Mouse (Mus musculus): ENCODE results near the gene Olfr1393.
A peak's percentile ranks its signal among the peaks of the same experiment; 100 is the strongest.

GRCm38 (mm10) chr11:49243727-49244594 lies 34.1 kb upstream of the Olfr1393 start, which contains the start of gene Mgat1:
- no peak for TF ChIP-seq USF1 (IDR thresholded peaks at IDR 0.05; ENCODE audit: low read depth)
- peak; percentile 84 for TF ChIP-seq POLR2A (IDR thresholded peaks at IDR 0.05; ENCODE audit: insufficient read length, low read depth)
- TF ChIP-seq TCF12 (IDR thresholded peaks at IDR 0.05; ENCODE audit: insufficient read depth, poor library complexity, severe bottlenecking): no peak
- TF ChIP-seq MYOG (IDR thresholded peaks at IDR 0.05; ENCODE audit: control insufficient read depth in 1 of 3, insufficient read depth in 1 of 3, insufficient read length in 2 of 3, low read depth in 2 of 3): peak in 2 of 3 experiments; percentile 1 to 21
- no peak for TF ChIP-seq SRF (IDR thresholded peaks at IDR 0.05; ENCODE audit: control insufficient read depth, insufficient read length, low read depth)

Data from myocyte (in vitro differentiated cells).